Mouse (Mus musculus): ENCODE data around the gene Myh7b.

DNA sequence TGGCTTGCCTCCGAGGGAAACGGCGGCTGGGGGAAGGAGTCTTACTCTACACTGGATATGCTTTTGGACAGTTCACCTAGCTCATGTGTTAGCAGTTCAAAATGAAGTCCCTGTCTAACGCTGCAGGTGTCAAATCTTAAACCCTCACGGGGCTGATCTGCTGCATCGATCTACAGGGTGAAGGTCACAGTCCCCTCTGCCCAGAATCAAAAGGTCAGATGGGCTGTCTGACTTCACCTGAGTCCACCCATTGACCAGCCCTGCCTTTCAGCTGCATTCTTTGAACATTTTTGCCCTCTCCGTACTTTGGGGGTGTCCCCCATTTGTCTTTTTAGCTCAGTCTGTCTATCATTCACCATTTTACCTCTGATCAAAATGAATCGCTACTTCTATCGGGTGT lies 25.9 kb upstream of the Myh7b start:
- TF ChIP-seq CTCF (IDR thresholded peaks at IDR 0.05; ENCODE audit: borderline replicate concordance, control insufficient read depth, extremely low read depth, insufficient read depth, low read length, poor library complexity) (no peak), POLR2A (IDR thresholded peaks at IDR 0.05; ENCODE audit: control insufficient read depth, extremely low read depth, insufficient read depth, low read length, poor library complexity) (no peak)
